Mouse (Mus musculus): Measurements from ENCODE around the gene Lexm.

GRCm38 (mm10) chr4:106663956-106664470, 47.0 kb upstream of the Lexm start:
- TF ChIP-seq POLR2A (IDR thresholded peaks at IDR 0.05; ENCODE audit: insufficient read depth, low read depth, low read length) (no peak), CTCF (IDR thresholded peaks at IDR 0.05) (no peak)
